Mouse (Mus musculus) neural tube, embryonic 12.5 days (tissue): ENCODE measurements around the gene 1700067K01Rik. TPM values are rescaled to one million over a fixed set of nuclear protein-coding genes. Genes with fewer than 3 reads are reported as not detected.
A peak's percentile ranks its signal among the peaks of the same experiment; 100 is the strongest.

Experiments
- ATAC-seq: fragments of 200-750 bp; cut with Nextera tagmentation; 2 replicates; pipeline ENCODE4 v1.8.0; 2017; ENCODE audit warnings: low read depth, mild to moderate bottlenecking, moderate TSS enrichment, moderate library complexity; ENCODE audit not compliant: low FRiP score
- H3K27ac ChIP-seq: fragments of 300-500 bp; sonication (generic); 2 replicates; pipeline ENCODE4 v1.5.1; 2016
- H3K27me3 ChIP-seq: fragments of 300-500 bp; sonication (generic); replicated peaks from 2 replicates; pipeline ENCODE4 v1.6.1; 2016; ENCODE audit warnings: mild to moderate bottlenecking
- H3K36me3 ChIP-seq: fragments of 300-500 bp; sonication (generic); 2 replicates; pipeline ENCODE4 v1.6.1; 2016; ENCODE audit warnings: mild to moderate bottlenecking
- H3K4me1 ChIP-seq: fragments of 300-500 bp; sonication (generic); 2 replicates; pipeline ENCODE4 v1.6.1; 2016
- H3K4me2 ChIP-seq: fragments of 300-500 bp; sonication (generic); replicated peaks from 2 replicates; pipeline ENCODE4 v1.6.1; 2016; ENCODE audit warnings: mild to moderate bottlenecking
- H3K4me3 ChIP-seq: fragments of 300-500 bp; sonication (generic); 2 replicates; pipeline ENCODE4 v1.5.1; 2016
- H3K9ac ChIP-seq: fragments of 300-500 bp; sonication (generic); 2 replicates; pipeline ENCODE4 v1.6.1; 2016; ENCODE audit warnings: mild to moderate bottlenecking
- H3K9me3 ChIP-seq: fragments of 300-500 bp; sonication (generic); 2 replicates; pipeline ENCODE4 v1.6.1; 2016; ENCODE audit warnings: mild to moderate bottlenecking
- WGBS: fragments of 180-500 bp; shearing (Covaris S2); methylation state at CpG from one replicate; pipeline ENCODE4 v1.1.7; 2016; 5-methylcytosine and 5-hydroxymethylcytosine counted together
- microRNA counts: library from miRNA; unstranded; fragments of <30 nt; microRNA quantifications from one replicate; lab custom pipeline; 2017
- microRNA-seq: library from miRNA; unstranded; fragments of <30 nt; microRNA quantifications from one replicate; pipeline ENCODE4, GENCODE M21; 2017
- polyA plus RNA-seq: library from polyadenylated mRNA; unstranded; fragments of >200 nt; fragmentation: Nextera tagmentation; extraction: Ambion mirVana; gene quantifications from 2 replicates; pipeline ENCODE4 v1.2.1, GENCODE M21; 2016

Gene 1700067K01Rik
- polyA plus RNA-seq, 1 experiment from 2014 or later = 0.95 TPM

- H3K9me3 ChIP-seq = no peaks in the 10 kb centered on the region
- peaks cover 59% of the 10 kb centered on the region for H3K27me3 ChIP-seq
- H3K4me2 ChIP-seq = 0 out of 2 replicates have a peak overlapping the region, but pooled peaks have one; percentile 27
- WGBS = 3% methylated on average over 7 of the region's 7 CpGs
- H3K9ac ChIP-seq = no peak overlapping the region
- no peak overlapping the region for H3K4me3 ChIP-seq
- no peak for ATAC-seq
- no peaks in the 10 kb centered on the region for H3K36me3 ChIP-seq
- no peak overlapping the region for H3K27ac ChIP-seq
- peaks cover 18% of the 10 kb centered on the region for H3K4me1 ChIP-seq
Measured at GRCm38 (mm10) chr8:84044103-84044502, 42.8 kb downstream of the 1700067K01Rik start.

GRCm38 (mm10) chr8:84044900-84045299 lies 43.6 kb downstream of the 1700067K01Rik start, which contains the start of gene Rln3:
Gene Rln3, minus strand, starts transcription at chr8:84045000.
- 8% methylated on average over 9 of the region's 9 CpGs for WGBS

GRCm38 (mm10) chr8:84046505-84046904 lies 45.2 kb downstream of the 1700067K01Rik start:
- no peak overlapping the region for H3K4me3 ChIP-seq
- ATAC-seq = no peak
- peaks cover 18% of the 10 kb centered on the region for H3K4me1 ChIP-seq
- no peak overlapping the region for H3K27ac ChIP-seq
- no peak overlapping the region for H3K9ac ChIP-seq
- peaks cover 47% of the 10 kb centered on the region for H3K27me3 ChIP-seq
- no peaks in the 10 kb centered on the region for H3K36me3 ChIP-seq
- no peaks in the 10 kb centered on the region for H3K9me3 ChIP-seq
- H3K4me2 ChIP-seq = no peak overlapping the region
- WGBS = 77% methylated on average over 3 of the region's 3 CpGs

More at GRCm38 (mm10) chr8:84044900-84045299, 43.6 kb downstream of the 1700067K01Rik start, which contains the start of gene Rln3:
- peak within 1 kb of the TSS; percentile 27; the same call in 1 of the 2 replicates for H3K4me2 ChIP-seq
- no peaks in the 10 kb centered on the region for H3K9me3 ChIP-seq
- 0 out of 2 replicates have a peak within 1 kb of the TSS, but pooled peaks have one; percentile 11 for H3K4me3 ChIP-seq
- peaks cover 18% of the 10 kb centered on the region for H3K4me1 ChIP-seq
- no peak within 1 kb of the TSS for H3K27ac ChIP-seq
- no peaks in the 10 kb centered on the region for H3K36me3 ChIP-seq
- peaks cover 59% of the 10 kb centered on the region for H3K27me3 ChIP-seq
- no peak for ATAC-seq
- no peak within 1 kb of the TSS for H3K9ac ChIP-seq

- ATAC-seq = no peak
- 72% methylated on average over 5 of the region's 5 CpGs for WGBS
Measured at GRCm38 (mm10) chr8:84048171-84048570, 46.9 kb downstream of the 1700067K01Rik start.

GRCm38 (mm10) chr8:84052746-84053145 lies 51.4 kb downstream of the 1700067K01Rik start:
- Histone ChIP-seq H3K4me2 (no peak overlapping the region), H3K9me3 (no peaks in the 10 kb centered on the region), H3K4me1 (no peaks in the 10 kb centered on the region), H3K36me3 (no peaks in the 10 kb centered on the region), H3K9ac (no peak overlapping the region), H3K27me3 (no peaks in the 10 kb centered on the region), H3K27ac (no peak overlapping the region), H3K4me3 (no peak overlapping the region)
- WGBS = 91% methylated on average over 3 of the region's 3 CpGs
- ATAC-seq = no peak

More at GRCm38 (mm10) chr8:84048171-84048570, 46.9 kb downstream of the 1700067K01Rik start:
- no peaks in the 10 kb centered on the region for H3K36me3 ChIP-seq
- H3K4me3 ChIP-seq = no peak overlapping the region
- no peak overlapping the region for H3K27ac ChIP-seq
- peaks cover 30% of the 10 kb centered on the region for H3K27me3 ChIP-seq
- no peak overlapping the region for H3K4me2 ChIP-seq
- peaks cover 6% of the 10 kb centered on the region for H3K4me1 ChIP-seq
- no peak overlapping the region for H3K9ac ChIP-seq
- no peaks in the 10 kb centered on the region for H3K9me3 ChIP-seq

- Histone ChIP-seq H3K9ac (no peak overlapping the region), H3K27ac (no peak overlapping the region), H3K36me3 (no peaks in the 10 kb centered on the region), H3K4me2 (no peak overlapping the region), H3K4me3 (no peak overlapping the region), H3K4me1 (no peaks in the 10 kb centered on the region), H3K27me3 (no peaks in the 10 kb centered on the region), H3K9me3 (no peaks in the 10 kb centered on the region)
- WGBS = 96% methylated on average over 5 of the region's 5 CpGs
- ATAC-seq = no peak
Measured at GRCm38 (mm10) chr8:84053229-84053628, 51.9 kb downstream of the 1700067K01Rik start.

MicroRNA genes within 50 kb of the gene (microRNA counts, 519-probe panel; counts per million panel counts)
- microRNA mmu-miR-1199 (lab: Ali Mortazavi, UCI) = 342 counts per million, percentile 67 among the panel's probes with 10 or more counts

Small RNA genes lying within 50 kb of the gene (microRNA-seq; reads per million reads assigned to microRNA genes)
- not detected for gene Mir1199
- 1.1 reads per million for gene Mir8111

Other genes with a start within 250 kb of the 1700067K01Rik start
- gene Adgrl1, start 101.4 kb upstream of the 1700067K01Rik start, polyA plus RNA-seq = 34.8 and 37.0 TPM in 2 replicates
- 0.60 and 0.86 TPM in 2 replicates for gene Gm10644, start 46.3 kb upstream of the 1700067K01Rik start, polyA plus RNA-seq
- gene Asf1b, start 46.0 kb upstream of the 1700067K01Rik start, polyA plus RNA-seq = 37.1 and 41.6 TPM in 2 replicates
- gene Prkaca, start 28.5 kb upstream of the 1700067K01Rik start, polyA plus RNA-seq = 215 and 218 TPM in 2 replicates
- 9.7 and 9.8 TPM in 2 replicates for gene Samd1, start 3.8 kb upstream of the 1700067K01Rik start, polyA plus RNA-seq
- gene 2210011C24Rik, start 10.7 kb downstream of the 1700067K01Rik start, polyA plus RNA-seq = 0.54 TPM in 1 of 2 replicates, not detected in the other
- 10.2 and 10.8 TPM in 2 replicates for gene Palm3, start 20.0 kb downstream of the 1700067K01Rik start, polyA plus RNA-seq
- 0.28 and 0.29 TPM in 2 replicates for gene Il27ra, start 41.1 kb downstream of the 1700067K01Rik start, polyA plus RNA-seq
- not detected in 2 replicates for gene Rln3, start 43.5 kb downstream of the 1700067K01Rik start, polyA plus RNA-seq
- 1.6 and 2.2 TPM in 2 replicates for gene Gm10643, start 63.6 kb downstream of the 1700067K01Rik start, polyA plus RNA-seq
- gene Rfx1, start 65.3 kb downstream of the 1700067K01Rik start, polyA plus RNA-seq = 9.1 and 9.3 TPM in 2 replicates
- 18.0 and 19.6 TPM in 2 replicates for gene Dcaf15, start 103.3 kb downstream of the 1700067K01Rik start, polyA plus RNA-seq
- gene Podnl1, start 124.5 kb downstream of the 1700067K01Rik start, polyA plus RNA-seq = 0.28 and 0.37 TPM in 2 replicates
- 16.9 and 18.0 TPM in 2 replicates for gene Cc2d1a, start 146.4 kb downstream of the 1700067K01Rik start, polyA plus RNA-seq
- gene 4930432K21Rik, start 146.5 kb downstream of the 1700067K01Rik start, polyA plus RNA-seq = 1.9 and 2.0 TPM in 2 replicates
- gene Nanos3, start 183.7 kb downstream of the 1700067K01Rik start, polyA plus RNA-seq = 5.3 and 6.3 TPM in 2 replicates
- 52.8 and 57.9 TPM in 2 replicates for gene Zswim4, start 235.6 kb downstream of the 1700067K01Rik start, polyA plus RNA-seq
- 256 and 282 TPM in 2 replicates for gene D8Ertd738e, start 248.2 kb downstream of the 1700067K01Rik start, polyA plus RNA-seq